Mouse (Mus musculus) liver, embryonic 11.5 days (tissue): ENCODE measurements around the gene Bpgm. TPM values are rescaled to one million over a fixed set of nuclear protein-coding genes. Genes with fewer than 3 reads are reported as not detected.

Source experiments
- ATAC-seq: fragments of 200-750 bp; cut with Nextera tagmentation; replicated peaks from 2 replicates; pipeline ENCODE4 v1.8.0; 2017; ENCODE audit warnings: moderate number of reproducible peaks, mild to moderate bottlenecking, moderate TSS enrichment, moderate library complexity; ENCODE audit not compliant: low FRiP score
- DNase-seq: peaks from one replicate; pipeline ENCODE4 v3.0.0-alpha.2; 2017; ENCODE audit warnings: low spot score
- H3K27ac ChIP-seq: fragments of 300-500 bp; sonication (generic); 2 replicates; pipeline ENCODE4 v1.5.1; 2014; ENCODE audit warnings: mild to moderate bottlenecking, low read depth, low read length, control low read depth
- H3K27me3 ChIP-seq: fragments of 300-500 bp; sonication (generic); replicated peaks from 2 replicates; pipeline ENCODE4 v1.6.1; 2014; ENCODE audit warnings: low read length, mixed read lengths; ENCODE audit not compliant: control insufficient read depth, insufficient read depth
- H3K36me3 ChIP-seq: fragments of 300-500 bp; sonication (generic); 2 replicates; pipeline ENCODE4 v1.6.1; 2014; ENCODE audit warnings: mild to moderate bottlenecking, low read length, moderate library complexity, mixed read lengths; ENCODE audit not compliant: control insufficient read depth, insufficient read depth
- H3K4me1 ChIP-seq: fragments of 300-500 bp; sonication (generic); replicated peaks from 2 replicates; pipeline ENCODE4 v1.6.1; 2014; ENCODE audit warnings: low read length, mixed read lengths; ENCODE audit not compliant: control insufficient read depth, insufficient read depth
- H3K4me2 ChIP-seq: fragments of 300-500 bp; sonication (generic); 2 replicates; pipeline ENCODE4 v1.6.1; 2014; ENCODE audit warnings: mild to moderate bottlenecking, control low read depth, moderate library complexity
- H3K4me3 ChIP-seq: fragments of 300-500 bp; sonication (generic); 2 replicates; pipeline ENCODE4 v1.5.1; 2014; ENCODE audit warnings: low read depth, low read length, control low read depth
- H3K9ac ChIP-seq: fragments of 300-500 bp; sonication (generic); 2 replicates; pipeline ENCODE4 v1.6.1; 2014; ENCODE audit warnings: low read depth, low read length, control low read depth
- H3K9me3 ChIP-seq: fragments of 300-500 bp; sonication (generic); 2 replicates; pipeline ENCODE4 v1.6.1; 2016; ENCODE audit warnings: low read length, inconsistent platforms, mixed read lengths; ENCODE audit not compliant: control insufficient read depth
- WGBS: fragments of 180-500 bp; shearing (Covaris S2); extraction: QIAGEN DNeasy Blood & Tissue Kit; methylation state at CpG from one replicate; pipeline ENCODE4 v1.1.7; 2014; 5-methylcytosine and 5-hydroxymethylcytosine counted together
- polyA plus RNA-seq: library from polyadenylated mRNA; unstranded; fragments of >200 nt; fragmentation: Nextera tagmentation; extraction: Ambion mirVana; gene quantifications from 2 replicates; pipeline ENCODE4 v1.2.1, GENCODE M21; 2014

Gene Bpgm
- polyA plus RNA-seq, 1 experiment from 2014 or later, result 38.1 TPM

DNA sequence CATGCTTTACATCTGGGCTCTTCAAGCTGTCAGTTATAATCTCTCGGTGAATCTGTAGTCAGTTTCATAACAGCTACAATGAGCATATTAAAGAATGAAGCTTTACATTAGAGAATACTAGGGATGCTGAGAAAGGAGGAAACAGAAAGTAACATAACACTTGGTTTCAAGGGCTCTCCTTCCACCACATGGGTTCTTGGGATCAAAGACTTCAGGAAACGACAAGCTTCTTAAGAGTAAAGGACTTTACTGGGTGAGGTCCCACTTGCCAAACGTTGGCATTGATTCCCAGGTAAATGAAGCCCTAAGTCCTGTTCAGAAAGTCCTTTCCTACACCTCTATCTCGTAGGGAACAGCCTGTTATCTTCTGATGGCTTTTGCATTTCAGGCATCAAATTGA lies 15.4 kb upstream of the Bpgm start:
- DNase-seq (no peak), ATAC-seq (no peak)
- Histone ChIP-seq H3K27ac (no peak overlapping the region), H3K4me3 (no peak overlapping the region), H3K4me2 (no peak overlapping the region), H3K9ac (no peak overlapping the region), H3K36me3 (no peaks in the 10 kb centered on the region), H3K27me3 (no peaks in the 10 kb centered on the region), H3K4me1 (no peaks in the 10 kb centered on the region), H3K9me3 (no peaks in the 10 kb centered on the region)
- 37% methylated on average over 4 of the region's 4 CpGs for WGBS

DNA sequence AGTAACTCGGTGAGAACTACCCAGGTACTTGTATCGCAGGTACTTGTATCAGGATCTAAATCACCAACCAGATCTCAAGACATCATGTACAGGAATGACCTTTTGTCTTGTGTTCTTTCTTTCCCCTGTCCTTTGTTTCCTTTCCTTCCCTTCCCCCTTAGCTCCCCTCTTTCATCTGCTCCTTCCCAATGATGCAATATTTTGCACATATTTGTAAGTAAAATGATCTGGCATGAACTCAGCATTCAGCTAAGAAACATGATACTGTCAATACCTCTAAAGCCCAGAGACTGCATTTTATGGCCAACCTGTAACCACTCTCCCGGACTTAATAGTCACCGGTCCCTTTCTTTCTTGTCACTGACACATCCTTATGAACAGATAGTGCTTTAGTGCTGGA lies 12.4 kb upstream of the Bpgm start:
- Histone ChIP-seq H3K4me2 (no peak overlapping the region), H3K36me3 (no peaks in the 10 kb centered on the region), H3K9me3 (no peaks in the 10 kb centered on the region), H3K9ac (no peak overlapping the region), H3K27ac (no peak overlapping the region), H3K4me1 (no peaks in the 10 kb centered on the region), H3K27me3 (no peaks in the 10 kb centered on the region), H3K4me3 (no peak overlapping the region)
- DNase-seq, result no peak
- ATAC-seq, result no peak
- 87% methylated on average over 4 of the region's 4 CpGs for WGBS

DNA sequence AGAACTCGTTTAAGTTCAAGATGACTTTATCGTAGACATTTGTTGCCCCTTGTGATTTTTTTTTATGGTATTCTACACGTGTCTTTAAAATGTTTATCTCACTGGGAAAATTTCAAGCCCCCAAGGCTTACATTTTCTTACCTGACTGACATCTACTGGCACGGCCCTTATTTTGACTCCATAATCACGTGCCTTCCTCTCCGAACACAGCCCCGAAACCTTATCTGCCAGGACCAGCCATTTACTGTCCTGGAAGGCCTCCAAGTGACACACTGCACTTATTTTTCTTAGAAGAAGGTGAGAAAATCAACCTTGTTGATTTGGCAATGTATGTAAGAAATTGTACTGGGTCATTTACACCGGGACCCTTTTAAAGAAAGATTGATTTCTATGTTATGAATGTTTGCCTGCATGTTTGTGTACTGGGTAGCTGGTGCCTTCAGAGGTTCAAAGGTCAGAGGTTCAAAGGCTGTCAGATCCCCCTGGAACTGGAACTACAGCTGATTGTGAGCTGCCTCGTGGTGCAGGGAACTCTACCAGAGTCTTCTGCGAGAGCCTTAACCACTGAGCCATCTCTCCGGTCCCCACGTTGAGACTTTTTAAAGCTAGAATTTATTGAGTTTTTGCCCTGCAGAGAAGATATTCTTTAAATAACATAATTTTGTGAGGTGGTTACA lies 4.4 kb upstream of the Bpgm start:
- WGBS, result 47% methylated on average over 12 of the region's 12 CpGs
- no peak for DNase-seq
- H3K4me3 ChIP-seq, result no peak overlapping the region
- H3K9ac ChIP-seq, result 0 out of 2 replicates have a peak overlapping the region, but pooled peaks have one; percentile 20
- peak overlapping the region; percentile 34; the same call in 1 of the 2 replicates for H3K4me2 ChIP-seq
- ATAC-seq, result peak; percentile 78
- no peaks in the 10 kb centered on the region for H3K27me3 ChIP-seq
- H3K36me3 ChIP-seq, result no peaks in the 10 kb centered on the region
- H3K4me1 ChIP-seq, result peaks cover 23% of the 10 kb centered on the region
- no peaks in the 10 kb centered on the region for H3K9me3 ChIP-seq
- peak overlapping the region; percentile 92 for H3K27ac ChIP-seq

DNA sequence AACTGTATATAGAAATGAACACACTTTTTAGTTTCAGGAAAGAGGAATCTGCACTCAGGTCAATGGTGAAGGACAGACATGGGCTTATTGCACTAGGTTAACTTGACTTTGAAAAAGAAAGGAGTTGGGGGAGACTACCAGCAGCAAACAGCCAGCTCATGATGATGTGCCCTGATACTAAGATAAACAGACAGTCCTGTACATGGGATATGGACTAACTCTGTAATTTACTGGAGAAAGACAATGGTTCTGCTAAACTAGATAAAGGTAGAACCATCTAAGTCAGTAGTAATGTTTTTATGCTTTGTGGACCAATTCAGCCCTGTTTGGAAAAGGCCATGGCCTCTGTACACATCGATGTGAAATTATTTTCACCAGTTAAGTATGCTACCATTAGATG lies 2.7 kb upstream of the Bpgm start:
- no peak overlapping the region for H3K9ac ChIP-seq
- peak overlapping the region; percentile 21; the same call in 1 of the 2 replicates for H3K4me2 ChIP-seq
- no peak overlapping the region for H3K4me3 ChIP-seq
- ATAC-seq, result peak; percentile 42
- DNase-seq, result no peak
- WGBS, result 81% methylated on average over 1 of the region's 1 CpGs
- H3K9me3 ChIP-seq, result no peaks in the 10 kb centered on the region
- no peaks in the 10 kb centered on the region for H3K27me3 ChIP-seq
- no peaks in the 10 kb centered on the region for H3K36me3 ChIP-seq
- peaks cover 32% of the 10 kb centered on the region for H3K4me1 ChIP-seq
- H3K27ac ChIP-seq, result peak overlapping the region; percentile 60; the same call in 1 of the 2 replicates

DNA sequence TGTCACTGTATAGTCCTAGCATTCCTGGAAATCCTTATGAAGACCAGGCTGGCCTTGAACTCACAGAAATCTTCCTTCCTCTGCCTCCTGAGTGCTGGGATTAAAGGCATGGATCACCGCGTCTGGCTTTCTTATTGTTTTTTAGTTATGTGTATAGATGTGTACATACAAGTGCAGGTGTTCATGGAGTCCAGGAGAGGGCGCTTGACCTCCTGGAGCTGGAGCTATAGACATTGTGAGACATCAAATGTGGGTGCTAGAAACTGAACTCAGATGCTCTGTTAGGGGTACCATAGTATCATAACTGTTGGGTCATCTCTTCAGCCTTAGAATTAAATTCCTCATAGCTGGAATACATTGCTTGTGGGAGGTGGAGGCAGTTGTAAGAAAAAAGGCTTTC lies 2.0 kb upstream of the Bpgm start:
- H3K9ac ChIP-seq, result no peak overlapping the region
- no peaks in the 10 kb centered on the region for H3K36me3 ChIP-seq
- H3K27ac ChIP-seq, result peak overlapping the region; percentile 43; the same call in 1 of the 2 replicates
- no peak overlapping the region for H3K4me3 ChIP-seq
- DNase-seq (no peak), ATAC-seq (no peak)
- H3K4me1 ChIP-seq, result peaks cover 39% of the 10 kb centered on the region
- 60% methylated on average over 3 of the region's 3 CpGs for WGBS
- H3K9me3 ChIP-seq, result no peaks in the 10 kb centered on the region
- H3K27me3 ChIP-seq, result no peaks in the 10 kb centered on the region
- no peak overlapping the region for H3K4me2 ChIP-seq

DNA sequence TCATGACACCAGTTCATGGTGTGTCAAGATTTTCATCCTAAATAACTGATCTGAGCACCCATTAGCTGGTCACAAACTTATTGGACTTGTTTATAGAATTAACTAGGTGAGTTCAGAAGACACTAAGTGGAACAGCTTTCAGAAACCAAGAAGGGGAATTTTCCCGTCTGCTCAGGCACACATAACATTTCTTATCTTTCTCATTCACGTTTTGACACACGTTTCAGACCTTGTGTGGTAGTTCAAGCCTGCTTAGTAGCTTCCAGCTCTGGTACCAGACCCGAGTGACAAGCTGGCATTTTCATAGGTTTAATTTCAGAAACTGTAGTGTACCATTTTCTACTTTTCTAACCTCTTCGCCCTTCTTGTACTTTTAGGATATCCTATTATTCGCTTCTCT lies 616 bp upstream of the Bpgm start:
- DNase-seq, result no peak
- peaks cover 45% of the 10 kb centered on the region for H3K4me1 ChIP-seq
- peak overlapping the region; percentile 67 for H3K9ac ChIP-seq

DNA sequence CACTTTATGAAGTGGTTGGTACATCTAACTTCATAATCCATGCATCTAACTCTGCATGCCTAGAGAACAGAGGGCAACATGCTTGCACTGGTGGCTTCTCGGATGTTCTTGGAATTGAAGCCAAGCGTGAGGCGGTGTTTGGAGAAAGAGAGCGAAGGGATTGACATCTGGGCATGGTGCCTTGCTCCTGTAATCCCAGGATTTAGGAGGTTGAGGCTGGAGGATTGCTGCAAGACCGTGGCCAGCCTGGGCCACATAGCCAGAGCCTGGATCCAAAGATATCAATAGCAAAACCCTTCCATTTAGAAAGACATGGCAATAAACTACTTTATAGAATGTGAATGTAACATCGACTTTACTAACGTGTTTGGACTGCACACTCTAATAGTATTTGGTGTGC lies 2.0 kb downstream of the Bpgm start:
- peaks cover 46% of the 10 kb centered on the region for H3K4me1 ChIP-seq
- ATAC-seq (no peak), DNase-seq (no peak)
- no peaks in the 10 kb centered on the region for H3K9me3 ChIP-seq
- no peaks in the 10 kb centered on the region for H3K36me3 ChIP-seq
- peak overlapping the region; percentile 24 for H3K4me3 ChIP-seq
- 82% methylated on average over 7 of the region's 7 CpGs for WGBS
- H3K9ac ChIP-seq, result no peak overlapping the region
- peak overlapping the region; percentile 15; the same call in 1 of the 2 replicates for H3K27ac ChIP-seq
- H3K27me3 ChIP-seq, result no peaks in the 10 kb centered on the region
- H3K4me2 ChIP-seq, result peak overlapping the region; percentile 49

More for the DNA sequence above, 616 bp upstream of the Bpgm start:
- Histone ChIP-seq H3K9me3 (no peaks in the 10 kb centered on the region), H3K27me3 (no peaks in the 10 kb centered on the region), H3K36me3 (no peaks in the 10 kb centered on the region), H3K27ac (peak overlapping the region; percentile 78), H3K4me3 (peak overlapping the region; percentile 74), H3K4me2 (peak overlapping the region; percentile 75)
- no peak for ATAC-seq
- WGBS, result 14% methylated on average over 6 of the region's 6 CpGs

DNA sequence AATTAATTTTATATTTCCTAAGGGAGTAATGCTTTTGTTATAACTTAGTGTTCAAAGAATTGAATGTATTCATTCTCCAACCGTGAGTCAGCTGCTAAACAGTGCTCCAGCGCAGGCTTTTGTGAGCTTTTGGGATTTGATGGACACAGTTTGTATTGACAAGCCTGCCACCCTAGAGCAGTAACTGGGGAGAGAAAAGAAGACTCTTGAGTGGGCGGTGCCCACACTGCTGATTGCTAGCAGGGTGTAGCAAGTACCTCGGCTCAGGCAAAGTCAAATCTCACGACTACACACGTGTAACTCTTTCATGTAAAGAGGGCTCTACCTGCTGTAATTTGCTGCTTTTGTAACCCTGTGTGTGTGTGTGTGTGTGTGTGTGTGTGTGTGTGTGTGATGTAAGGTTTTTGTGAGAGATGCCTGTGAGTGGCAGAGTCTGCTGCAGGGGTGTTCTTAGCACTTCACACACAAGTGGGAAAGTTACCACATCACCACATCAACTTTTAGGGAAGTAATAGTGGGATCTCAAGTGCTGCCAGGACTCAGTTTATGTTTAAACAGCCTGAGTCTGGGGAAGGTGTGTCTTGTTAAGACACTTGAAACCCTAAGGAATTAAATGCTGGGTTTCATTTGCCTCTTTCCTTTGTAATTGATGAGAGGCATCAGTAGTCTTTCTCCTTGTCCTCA lies 2.8 kb downstream of the Bpgm start:
- Histone ChIP-seq H3K9me3 (no peaks in the 10 kb centered on the region), H3K36me3 (no peaks in the 10 kb centered on the region), H3K4me3 (peak overlapping the region; percentile 24), H3K27ac (peak overlapping the region; percentile 15; the same call in 1 of the 2 replicates), H3K27me3 (no peaks in the 10 kb centered on the region), H3K4me2 (peak overlapping the region; percentile 49), H3K9ac (no peak overlapping the region; the same call in 1 of the 2 replicates), H3K4me1 (peaks cover 43% of the 10 kb centered on the region)
- DNase-seq, result no peak
- 50% methylated on average over 6 of the region's 6 CpGs for WGBS
- ATAC-seq, result 0 out of 2 replicates have a peak, but pooled peaks have one; percentile 29
